Mouse (Mus musculus) hindbrain, embryonic 14.5 days (tissue): Measurements from ENCODE around the gene Rusc2. TPM values are rescaled to one million over a fixed set of nuclear protein-coding genes. Genes with fewer than 3 reads are reported as not detected.
A peak's percentile ranks its signal among the peaks of the same experiment; 100 is the strongest.

Experiments used
- ATAC-seq: fragments of 200-750 bp; cut with Nextera tagmentation; 2 replicates; pipeline ENCODE4 v1.8.0; 2017; ENCODE audit warnings: moderate number of reproducible peaks, mild to moderate bottlenecking, moderate TSS enrichment, moderate library complexity; ENCODE audit not compliant: low FRiP score
- DNase-seq: peaks from one replicate; pipeline ENCODE4 v3.0.0-alpha.2; 2015; ENCODE audit warnings: low spot score
- H3K27ac ChIP-seq: fragments of 300-500 bp; sonication (generic); 2 replicates; pipeline ENCODE4 v1.5.1; 2014; ENCODE audit warnings: mild to moderate bottlenecking, moderate library complexity
- H3K27me3 ChIP-seq: fragments of 300-500 bp; sonication (generic); 2 replicates; pipeline ENCODE4 v1.6.1; 2014; ENCODE audit warnings: mild to moderate bottlenecking, low read length, mixed read lengths; ENCODE audit not compliant: control insufficient read depth, insufficient read depth
- H3K36me3 ChIP-seq: fragments of 300-500 bp; sonication (generic); replicated peaks from 2 replicates; pipeline ENCODE4 v1.6.1; 2014; ENCODE audit not compliant: control insufficient read depth, insufficient read depth
- H3K4me1 ChIP-seq: fragments of 300-500 bp; sonication (generic); replicated peaks from 2 replicates; pipeline ENCODE4 v1.6.1; 2014; ENCODE audit warnings: antibody characterized with exemption, low read length, mixed read lengths; ENCODE audit not compliant: control insufficient read depth, insufficient read depth
- H3K4me2 ChIP-seq: fragments of 300-500 bp; sonication (generic); replicated peaks from 2 replicates; pipeline ENCODE4 v1.6.1; 2014; ENCODE audit warnings: mild to moderate bottlenecking, moderate library complexity
- H3K4me3 ChIP-seq: fragments of 300-500 bp; sonication (generic); replicated peaks from 2 replicates; pipeline ENCODE4 v1.5.1; 2014; ENCODE audit warnings: mild to moderate bottlenecking, low read length
- H3K9ac ChIP-seq: fragments of 300-500 bp; sonication (generic); 2 replicates; pipeline ENCODE4 v1.6.1; 2014
- H3K9me3 ChIP-seq: fragments of 300-500 bp; sonication (generic); 2 replicates; pipeline ENCODE4 v1.6.1; 2016; ENCODE audit warnings: low read length; ENCODE audit not compliant: control insufficient read depth
- WGBS: fragments of 180-500 bp; shearing (Covaris S2); extraction: QIAGEN DNeasy Blood & Tissue Kit; methylation state at CpG from one replicate; pipeline ENCODE4 v1.1.7; 2014; 5-methylcytosine and 5-hydroxymethylcytosine counted together
- polyA plus RNA-seq: library from polyadenylated mRNA; unstranded; fragments of >200 nt; fragmentation: Nextera tagmentation; extraction: Ambion mirVana; gene quantifications from 2 replicates; pipeline ENCODE4 v1.2.1, GENCODE M21; 2014

Gene Rusc2
- polyA plus RNA-seq, 1 experiment from 2014 or later, result 58.3 TPM

- 8% methylated on average over 17 of the region's 33 CpGs for WGBS
- H3K27me3 ChIP-seq, result no peaks in the 10 kb centered on the region
- no peaks in the 10 kb centered on the region for H3K9me3 ChIP-seq
- no peaks in the 10 kb centered on the region for H3K36me3 ChIP-seq
- peaks cover 20% of the 10 kb centered on the region for H3K4me1 ChIP-seq
- H3K9ac ChIP-seq, result peak overlapping the region; percentile 75
- peak; percentile 80 for ATAC-seq
- DNase-seq, result no peak
- H3K4me2 ChIP-seq, result peak overlapping the region; percentile 88
- H3K4me3 ChIP-seq, result peak overlapping the region; percentile 71
- H3K27ac ChIP-seq, result peak overlapping the region; percentile 87
Observed at GRCm38 (mm10) chr4:43382155-43383020, 609 bp downstream of the Rusc2 start.

GRCm38 (mm10) chr4:43383246-43384082 is 1.7 kb downstream of the Rusc2 start:
- H3K27ac ChIP-seq, result no peak overlapping the region
- WGBS, result 74% methylated on average over 11 of the region's 11 CpGs
- peak overlapping the region; percentile 75; the same call in 1 of the 2 replicates for H3K9ac ChIP-seq
- no peaks in the 10 kb centered on the region for H3K27me3 ChIP-seq
- H3K4me2 ChIP-seq, result peak overlapping the region; percentile 88
- H3K9me3 ChIP-seq, result no peaks in the 10 kb centered on the region
- H3K4me1 ChIP-seq, result peaks cover 20% of the 10 kb centered on the region
- no peak for DNase-seq
- ATAC-seq, result no peak
- peak overlapping the region; percentile 71 for H3K4me3 ChIP-seq
- no peaks in the 10 kb centered on the region for H3K36me3 ChIP-seq

- peaks cover 20% of the 10 kb centered on the region for H3K4me1 ChIP-seq
- no peak overlapping the region for H3K9ac ChIP-seq
- H3K36me3 ChIP-seq, result no peaks in the 10 kb centered on the region
- WGBS, result 81% methylated on average over 5 of the region's 5 CpGs
- ATAC-seq (no peak), DNase-seq (no peak)
- H3K9me3 ChIP-seq, result no peaks in the 10 kb centered on the region
- H3K27ac ChIP-seq, result no peak overlapping the region
- H3K4me2 ChIP-seq, result peak overlapping the region; percentile 88; the same call in 1 of the 2 replicates
- no peaks in the 10 kb centered on the region for H3K27me3 ChIP-seq
- no peak overlapping the region for H3K4me3 ChIP-seq
Observed at GRCm38 (mm10) chr4:43384083-43384460, 2.3 kb downstream of the Rusc2 start.

GRCm38 (mm10) chr4:43384541-43384940 is 2.8 kb downstream of the Rusc2 start:
- DNase-seq, result no peak
- H3K9me3 ChIP-seq, result no peaks in the 10 kb centered on the region

GRCm38 (mm10) chr4:43386932-43387331 is 5.2 kb downstream of the Rusc2 start:
- Histone ChIP-seq H3K36me3 (no peaks in the 10 kb centered on the region), H3K9ac (no peak overlapping the region), H3K27ac (no peak overlapping the region), H3K4me3 (no peak overlapping the region), H3K27me3 (no peaks in the 10 kb centered on the region), H3K9me3 (no peaks in the 10 kb centered on the region), H3K4me2 (no peak overlapping the region), H3K4me1 (peaks cover 14% of the 10 kb centered on the region)
- ATAC-seq, result no peak
- DNase-seq, result no peak

More at GRCm38 (mm10) chr4:43384541-43384940, 2.8 kb downstream of the Rusc2 start:
- Histone ChIP-seq H3K4me1 (peaks cover 20% of the 10 kb centered on the region), H3K4me3 (no peak overlapping the region), H3K36me3 (no peaks in the 10 kb centered on the region), H3K9ac (no peak overlapping the region), H3K27me3 (no peaks in the 10 kb centered on the region), H3K4me2 (no peak overlapping the region), H3K27ac (no peak overlapping the region)
- no peak for ATAC-seq
- WGBS, result 90% methylated on average over 3 of the region's 3 CpGs

- Histone ChIP-seq H3K27me3 (no peaks in the 10 kb centered on the region), H3K4me3 (no peak overlapping the region), H3K4me1 (no peaks in the 10 kb centered on the region), H3K27ac (no peak overlapping the region), H3K4me2 (no peak overlapping the region), H3K36me3 (no peaks in the 10 kb centered on the region), H3K9ac (no peak overlapping the region), H3K9me3 (no peaks in the 10 kb centered on the region)
- DNase-seq (no peak), ATAC-seq (no peak)
- WGBS, result 96% methylated on average over 2 of the region's 2 CpGs
Observed at GRCm38 (mm10) chr4:43389390-43389789, 7.6 kb downstream of the Rusc2 start.

GRCm38 (mm10) chr4:43389845-43390440 is 8.2 kb downstream of the Rusc2 start:
- H3K4me1 ChIP-seq, result no peaks in the 10 kb centered on the region
- no peak for DNase-seq
- H3K4me3 ChIP-seq, result no peak overlapping the region
- no peaks in the 10 kb centered on the region for H3K27me3 ChIP-seq
- no peak overlapping the region for H3K9ac ChIP-seq
- WGBS, result 63% methylated on average over 9 of the region's 9 CpGs
- no peak overlapping the region for H3K4me2 ChIP-seq
- no peak overlapping the region for H3K27ac ChIP-seq
- ATAC-seq, result no peak
- H3K36me3 ChIP-seq, result no peaks in the 10 kb centered on the region
- H3K9me3 ChIP-seq, result no peaks in the 10 kb centered on the region

GRCm38 (mm10) chr4:43391521-43392050 is 9.8 kb downstream of the Rusc2 start:
- Histone ChIP-seq H3K9ac (no peak overlapping the region), H3K27me3 (no peaks in the 10 kb centered on the region), H3K4me1 (no peaks in the 10 kb centered on the region), H3K36me3 (no peaks in the 10 kb centered on the region), H3K4me2 (no peak overlapping the region), H3K4me3 (no peak overlapping the region), H3K9me3 (no peaks in the 10 kb centered on the region), H3K27ac (no peak overlapping the region)
- no peak for ATAC-seq
- WGBS, result 69% methylated on average over 3 of the region's 3 CpGs
- no peak for DNase-seq
